ENCODE assay signal across 14 mouse cellular contexts in genomic region chr10:43609507-43609906, GRCm38 (mm10). TPM values are rescaled to one million over a fixed set of nuclear protein-coding genes. Genes with fewer than 3 reads are reported as not detected.
DNase-seq lines count a peak whose midpoint lies in the region; ATAC-seq and TF ChIP-seq lines count a peak whose summit lies in the region.
"Had no signal": no experiment of that assay in that cellular context is flagged by ENCODE, and none has a peak within 500 bp of the region (broad histone marks: within the 10 kb centered on the region; RNA-seq: fewer than 3 reads in every experiment).

No protein-coding gene starts in this region.

- H3K9me3 ChIP-seq in lung, embryonic 14.5 days (ENCODE audit: low read depth, low read length) = no peaks in the 10 kb centered on the region
- no peaks in the 10 kb centered on the region for H3K9me3 ChIP-seq in liver, embryonic 13.5 days (replicated peaks)
- no peaks in the 10 kb centered on the region for H3K9me3 ChIP-seq in forebrain, embryonic 11.5 days (ENCODE audit: control insufficient read depth, low read length)

- peaks cover 5% of the 10 kb centered on the region; the same call in 1 of the 2 replicates for H3K4me1 ChIP-seq in lung, embryonic 14.5 days (ENCODE audit: insufficient read depth)
- H3K4me1 ChIP-seq in liver, embryonic 13.5 days (replicated peaks) = peaks cover 89% of the 10 kb centered on the region
- H3K4me1 ChIP-seq in forebrain, embryonic 11.5 days (replicated peaks; ENCODE audit: control insufficient read depth, insufficient read depth, low read length) = no peaks in the 10 kb centered on the region

- no peak for DNase-seq in lung, embryonic 14.5 days
- no peak for DNase-seq in lung, postnatal 4 days
- peak; percentile 91 for DNase-seq in c-Kit-positive CD71-positive TER-119-negative erythroid progenitor cells, embryonic 14.5 days (ENCODE audit: low read depth)
- DNase-seq in liver, embryonic 13.5 days = peak; percentile 91
- DNase-seq in spleen, postnatal 4 days (ENCODE audit: low spot score in 2 of 2) = peak; percentile 77 to 79
- DNase-seq in forebrain, embryonic 11.5 days (ENCODE audit: low spot score) = no peak
- DNase-seq in gastrocnemius, postnatal 4 days (ENCODE audit: low spot score in 2 of 2) = no peak
- DNase-seq in neural tube, embryonic 10.5 days (ENCODE audit: extremely low spot score, low spot score) = no peak
- DNase-seq: layer of hippocampus, adult 9-11 months; right cerebral cortex, adult 18-20 months had no signal

- no peak overlapping the region for H3K9ac ChIP-seq in lung, embryonic 14.5 days
- H3K9ac ChIP-seq in liver, embryonic 13.5 days = peak overlapping the region; percentile 60
- H3K9ac ChIP-seq in forebrain, embryonic 11.5 days (ENCODE audit: low read length) = no peak overlapping the region

- H3K4me2 ChIP-seq in lung, embryonic 14.5 days = no peak overlapping the region
- H3K4me2 ChIP-seq in liver, embryonic 13.5 days = peak overlapping the region; percentile 47
- H3K4me2 ChIP-seq in forebrain, embryonic 11.5 days (ENCODE audit: low read depth, low read length, severe bottlenecking) = no peak overlapping the region

- peak overlapping the region; percentile 55; the same call in 1 of the 2 replicates for H3K27ac ChIP-seq in lung, embryonic 14.5 days (ENCODE audit: low read depth)
- H3K27ac ChIP-seq in liver, embryonic 13.5 days = peak overlapping the region; percentile 99
- no peak overlapping the region for H3K27ac ChIP-seq in forebrain, embryonic 11.5 days (ENCODE audit: low read depth, low read length)
- H3K27ac ChIP-seq: kidney, postnatal 0 days had no signal

- no peaks in the 10 kb centered on the region for H3K27me3 ChIP-seq in lung, embryonic 14.5 days (ENCODE audit: insufficient read depth, low read length)
- H3K27me3 ChIP-seq in liver, embryonic 13.5 days = no peaks in the 10 kb centered on the region
- no peaks in the 10 kb centered on the region for H3K27me3 ChIP-seq in forebrain, embryonic 11.5 days (ENCODE audit: control insufficient read depth, insufficient read depth, low read length)
- H3K27me3 ChIP-seq: Patski had no signal

- no peak for TF ChIP-seq CTCF in lung, embryonic 14.5 days (IDR thresholded peaks at IDR 0.05; ENCODE audit: low read depth)

- 73% methylated on average over 5 of the region's 5 CpGs for WGBS in lung, embryonic 14.5 days
- 19% methylated on average over 5 of the region's 5 CpGs for WGBS in liver, embryonic 13.5 days (ENCODE audit: insufficient replicate concordance)
- WGBS in forebrain, embryonic 11.5 days = 88% methylated on average over 5 of the region's 5 CpGs

- no peak overlapping the region for H3K4me3 ChIP-seq in lung, embryonic 14.5 days (ENCODE audit: low read depth, low read length)
- H3K4me3 ChIP-seq in liver, embryonic 13.5 days (replicated peaks) = no peak overlapping the region; the same call in 1 of the 2 replicates
- H3K4me3 ChIP-seq in forebrain, embryonic 11.5 days (ENCODE audit: low read depth, low read length) = no peak overlapping the region

- H3K36me3 ChIP-seq in lung, embryonic 14.5 days (ENCODE audit: insufficient read depth) = no peaks in the 10 kb centered on the region
- H3K36me3 ChIP-seq in liver, embryonic 13.5 days = peaks cover 13% of the 10 kb centered on the region; the same call in 1 of the 2 replicates
- H3K36me3 ChIP-seq in forebrain, embryonic 11.5 days (ENCODE audit: control insufficient read depth, insufficient read depth, low read length) = no peaks in the 10 kb centered on the region

- no peak; the same call in 1 of the 2 replicates for ATAC-seq in lung, embryonic 14.5 days (ENCODE audit: insufficient read depth)
- ATAC-seq in liver, embryonic 13.5 days (ENCODE audit: low read depth) = peak; percentile 98
- ATAC-seq in forebrain, embryonic 11.5 days (replicated peaks; ENCODE audit: low FRiP score) = no peak
- ATAC-seq: hindbrain, embryonic 16.5 days; midbrain, embryonic 16.5 days; Patski had no signal

RNA-seq across cellular contexts. Expression of gene Cd24a, which starts 31.4 kb away (rescaled TPM):
- 262 and 275 TPM in 2 replicates for polyA plus RNA-seq in lung, embryonic 14.5 days (2014; fragmentation: Nextera tagmentation; extraction: Ambion mirVana)
- 899 and 1,125 TPM in 2 replicates for polyA plus RNA-seq in liver, embryonic 13.5 days (2015; fragmentation: Nextera tagmentation; extraction: Ambion mirVana)
- polyA plus RNA-seq in forebrain, embryonic 11.5 days (2014; fragmentation: Nextera tagmentation; extraction: Ambion mirVana) = 342 and 364 TPM in 2 replicates
- total RNA-seq in gastrocnemius, postnatal 4 days (2021) = 10 to 100 TPM; 38.4 to 41.3 TPM

Comparison
In these comparisons a context has a peak if more than half of its experiments do, and no peak if none do; other contexts are left out.
1. DNase-seq: peak in c-Kit-positive CD71-positive TER-119-negative erythroid progenitor cells, embryonic 14.5 days (single experiment), liver, embryonic 13.5 days (single experiment) and spleen, postnatal 4 days (2 of 2); none in lung, embryonic 14.5 days (single experiment), lung, postnatal 4 days (0 of 2), forebrain, embryonic 11.5 days (single experiment), gastrocnemius, postnatal 4 days (0 of 2) and neural tube, embryonic 10.5 days (single experiment).